Mouse (Mus musculus): ENCODE measurements around the gene Magi1. TPM values are rescaled to one million over a fixed set of nuclear protein-coding genes. Genes with fewer than 3 reads are reported as not detected.

Magi1 gene
- polyA plus RNA-seq, 1 experiment from 2014 or later: 8.3 TPM

- no peaks in the 10 kb centered on the region for H3K27me3 ChIP-seq
- no peak overlapping the region for H3K4me2 ChIP-seq
- no peak overlapping the region for H3K4me3 ChIP-seq
- WGBS: 40% methylated on average over 8 of the region's 8 CpGs
- ATAC-seq (ENCODE audit: insufficient number of reproducible peaks, low FRiP score, low TSS enrichment, low read depth): no peak
- H3K36me3 ChIP-seq: no peaks in the 10 kb centered on the region
- no peaks in the 10 kb centered on the region for H3K9me3 ChIP-seq
- H3K9ac ChIP-seq: no peak overlapping the region
- no peak overlapping the region for H3K27ac ChIP-seq
- H3K4me1 ChIP-seq: peaks cover 2% of the 10 kb centered on the region; the same call in 1 of the 2 replicates
Measured at GRCm38 (mm10) chr6:94171250-94171649, 112.5 kb downstream of the Magi1 start.

GRCm38 (mm10) chr6:94169581-94170194 is 114.0 kb downstream of the Magi1 start:
- no peaks in the 10 kb centered on the region for H3K9me3 ChIP-seq
- no peak for ATAC-seq (ENCODE audit: insufficient number of reproducible peaks, low FRiP score, low TSS enrichment, low read depth)
- H3K27ac ChIP-seq: no peak overlapping the region
- H3K27me3 ChIP-seq: no peaks in the 10 kb centered on the region
- no peaks in the 10 kb centered on the region for H3K36me3 ChIP-seq
- no peak overlapping the region for H3K4me2 ChIP-seq
- no peak overlapping the region for H3K4me3 ChIP-seq
- no peak overlapping the region for H3K9ac ChIP-seq
- 80% methylated on average over 9 of the region's 9 CpGs for WGBS
- peaks cover 8% of the 10 kb centered on the region for H3K4me1 ChIP-seq

- peaks cover 27% of the 10 kb centered on the region for H3K4me1 ChIP-seq
- peak overlapping the region; percentile 38; the same call in 1 of the 2 replicates for H3K27ac ChIP-seq
- H3K9ac ChIP-seq: no peak overlapping the region
- no peaks in the 10 kb centered on the region for H3K36me3 ChIP-seq
- no peak overlapping the region for H3K4me2 ChIP-seq
- no peak for ATAC-seq (ENCODE audit: insufficient number of reproducible peaks, low FRiP score, low TSS enrichment, low read depth)
- no peak overlapping the region for H3K4me3 ChIP-seq
- no peaks in the 10 kb centered on the region for H3K9me3 ChIP-seq
- no peaks in the 10 kb centered on the region for H3K27me3 ChIP-seq
- WGBS: 74% methylated on average over 1 of the region's 1 CpGs
Measured at GRCm38 (mm10) chr6:94165951-94166350, 117.8 kb downstream of the Magi1 start.

DNA sequence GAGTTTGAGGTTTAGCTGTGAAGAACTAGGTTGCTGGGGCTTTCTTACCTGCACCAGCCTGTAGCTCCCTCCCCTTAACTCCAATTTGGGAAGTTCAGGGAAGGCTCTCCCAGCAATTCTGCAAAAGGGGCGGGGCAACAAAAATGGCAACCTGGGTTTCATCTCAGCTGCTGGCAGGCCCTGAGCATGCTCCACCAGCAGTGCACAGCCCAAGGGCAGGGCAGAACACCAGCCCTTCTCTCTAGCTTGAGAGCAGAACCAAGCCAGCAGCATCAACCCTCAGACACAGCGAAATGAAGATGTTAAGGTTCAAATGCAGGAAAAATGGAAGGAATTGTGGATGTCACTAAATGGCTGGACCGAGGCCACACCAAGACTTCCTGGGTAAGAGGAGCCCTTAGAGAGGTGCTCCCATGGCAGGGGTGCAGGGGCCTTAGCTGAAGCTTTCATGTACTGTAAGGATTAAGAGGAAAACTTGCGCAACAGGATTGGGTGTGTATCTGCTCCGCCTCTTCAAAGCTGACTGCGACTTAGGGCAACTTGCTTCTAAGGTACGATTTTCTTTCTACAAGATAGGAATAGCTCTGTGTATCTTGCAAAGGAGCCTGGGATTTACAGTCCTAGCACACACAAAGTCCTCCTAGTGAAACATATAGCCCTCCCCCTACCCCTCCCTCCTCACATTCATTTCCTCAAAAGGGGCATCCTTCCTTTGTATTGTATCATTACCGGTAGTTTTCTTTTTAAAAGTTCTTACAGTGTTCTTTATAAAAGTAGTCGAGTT is 118.8 kb downstream of the Magi1 start:
- no peak overlapping the region for H3K4me3 ChIP-seq
- no peaks in the 10 kb centered on the region for H3K27me3 ChIP-seq
- H3K36me3 ChIP-seq: no peaks in the 10 kb centered on the region
- ATAC-seq (ENCODE audit: insufficient number of reproducible peaks, low FRiP score, low TSS enrichment, low read depth): peak; percentile 44; the same call in 1 of the 2 replicates
- WGBS: 74% methylated on average over 9 of the region's 9 CpGs
- no peak overlapping the region for H3K9ac ChIP-seq
- H3K27ac ChIP-seq: peak overlapping the region; percentile 61; the same call in 1 of the 2 replicates
- H3K9me3 ChIP-seq: no peaks in the 10 kb centered on the region
- peaks cover 27% of the 10 kb centered on the region for H3K4me1 ChIP-seq
- no peak overlapping the region for H3K4me2 ChIP-seq

DNA sequence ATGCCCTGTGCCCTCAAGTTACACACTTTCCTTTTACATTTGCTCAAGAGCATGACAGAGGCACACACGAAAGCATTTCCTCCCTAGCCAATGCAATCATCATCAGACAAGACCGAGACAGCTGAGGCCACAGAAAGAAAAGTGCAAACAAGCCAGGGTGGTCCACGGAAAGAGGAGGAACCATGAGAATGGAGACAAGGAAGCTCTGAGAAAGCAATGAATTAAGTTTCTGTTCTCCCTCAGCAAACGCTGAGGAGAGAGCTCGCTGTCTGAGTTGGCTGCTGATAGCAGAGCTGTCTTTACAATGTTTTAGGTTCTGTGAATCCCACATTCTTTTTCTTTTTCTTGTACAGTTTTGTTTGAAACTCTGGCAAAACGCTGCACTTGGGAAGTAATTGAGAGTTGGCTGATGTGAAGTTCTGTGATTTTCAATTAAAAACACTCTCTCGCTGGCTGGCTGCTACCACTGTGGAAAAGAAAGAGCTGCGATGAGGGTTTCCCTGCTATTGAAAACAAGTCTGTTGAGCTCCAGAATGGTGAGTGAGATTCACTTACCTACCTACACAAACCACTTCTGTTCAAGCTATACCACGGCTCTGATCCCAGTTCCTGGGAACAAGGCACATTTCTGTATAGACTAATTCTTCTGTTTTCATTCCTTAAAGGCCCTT is 120.3 kb downstream of the Magi1 start:
- 30% methylated on average over 9 of the region's 9 CpGs for WGBS

GRCm38 (mm10) chr6:94162918-94163317 is 120.8 kb downstream of the Magi1 start:
- WGBS: 75% methylated on average over 8 of the region's 8 CpGs
- no peaks in the 10 kb centered on the region for H3K36me3 ChIP-seq
- peaks cover 30% of the 10 kb centered on the region for H3K4me1 ChIP-seq
- 0 out of 2 replicates have a peak overlapping the region, but pooled peaks have one; percentile 2 for H3K4me2 ChIP-seq
- no peak for ATAC-seq (ENCODE audit: insufficient number of reproducible peaks, low FRiP score, low TSS enrichment, low read depth)
- no peaks in the 10 kb centered on the region for H3K9me3 ChIP-seq
- peak overlapping the region; percentile 47; the same call in 1 of the 2 replicates for H3K27ac ChIP-seq
- H3K27me3 ChIP-seq: no peaks in the 10 kb centered on the region
- H3K4me3 ChIP-seq: no peak overlapping the region
- H3K9ac ChIP-seq: no peak overlapping the region

More for the DNA sequence above, 120.3 kb downstream of the Magi1 start:
- H3K9ac ChIP-seq: no peak overlapping the region
- no peaks in the 10 kb centered on the region for H3K9me3 ChIP-seq
- H3K4me2 ChIP-seq: 0 out of 2 replicates have a peak overlapping the region, but pooled peaks have one; percentile 2
- H3K4me1 ChIP-seq: peaks cover 28% of the 10 kb centered on the region
- H3K36me3 ChIP-seq: no peaks in the 10 kb centered on the region
- no peak for ATAC-seq (ENCODE audit: insufficient number of reproducible peaks, low FRiP score, low TSS enrichment, low read depth)
- no peaks in the 10 kb centered on the region for H3K27me3 ChIP-seq
- H3K4me3 ChIP-seq: no peak overlapping the region
- peak overlapping the region; percentile 47 for H3K27ac ChIP-seq

DNA sequence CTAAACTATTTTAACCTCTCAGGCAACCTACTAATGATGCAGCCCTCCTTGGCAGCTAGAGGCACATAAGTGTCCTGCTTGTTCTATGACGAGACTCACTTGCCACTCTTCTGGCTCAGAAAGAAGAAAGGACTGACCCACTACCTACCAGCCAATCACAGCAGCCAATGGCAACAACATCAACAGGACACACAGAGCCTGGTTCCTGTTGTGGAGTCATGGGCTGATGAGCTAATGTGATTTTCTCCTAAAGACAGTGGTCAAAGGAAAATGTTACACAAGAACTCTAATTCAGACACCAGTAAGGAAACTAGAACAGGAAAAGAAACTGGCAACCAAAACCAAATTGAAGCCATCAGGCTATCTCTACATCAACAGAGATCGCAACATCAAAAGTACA is 124.5 kb downstream of the Magi1 start:
- ATAC-seq (ENCODE audit: insufficient number of reproducible peaks, low FRiP score, low TSS enrichment, low read depth): no peak
- H3K4me1 ChIP-seq: peaks cover 24% of the 10 kb centered on the region
- H3K9me3 ChIP-seq: no peaks in the 10 kb centered on the region
- no peak overlapping the region for H3K27ac ChIP-seq
- no peak overlapping the region for H3K4me3 ChIP-seq
- H3K4me2 ChIP-seq: no peak overlapping the region
- H3K9ac ChIP-seq: no peak overlapping the region
- H3K36me3 ChIP-seq: no peaks in the 10 kb centered on the region
- no peaks in the 10 kb centered on the region for H3K27me3 ChIP-seq
- WGBS: 84% methylated on average over 2 of the region's 2 CpGs

- Histone ChIP-seq H3K36me3 (no peaks in the 10 kb centered on the region), H3K4me2 (no peak overlapping the region), H3K9me3 (no peaks in the 10 kb centered on the region), H3K4me3 (no peak overlapping the region), H3K4me1 (peaks cover 15% of the 10 kb centered on the region), H3K9ac (no peak overlapping the region), H3K27me3 (no peaks in the 10 kb centered on the region), H3K27ac (no peak overlapping the region)
- ATAC-seq (ENCODE audit: insufficient number of reproducible peaks, low FRiP score, low TSS enrichment, low read depth): no peak
- WGBS: 67% methylated on average over 3 of the region's 3 CpGs
Measured at GRCm38 (mm10) chr6:94158119-94158848, 125.4 kb downstream of the Magi1 start.

- no peak for ATAC-seq (ENCODE audit: insufficient number of reproducible peaks, low FRiP score, low TSS enrichment, low read depth)
Measured at GRCm38 (mm10) chr6:94155996-94156395, 127.7 kb downstream of the Magi1 start.

GRCm38 (mm10) chr6:94154854-94155601 is 128.7 kb downstream of the Magi1 start:
- H3K36me3 ChIP-seq: no peaks in the 10 kb centered on the region
- H3K4me1 ChIP-seq: peaks cover 8% of the 10 kb centered on the region; the same call in 1 of the 2 replicates
- no peaks in the 10 kb centered on the region for H3K27me3 ChIP-seq
- no peak overlapping the region for H3K4me2 ChIP-seq
- H3K27ac ChIP-seq: no peak overlapping the region
- H3K9me3 ChIP-seq: no peaks in the 10 kb centered on the region
- WGBS: 74% methylated on average over 3 of the region's 3 CpGs
- no peak for ATAC-seq (ENCODE audit: insufficient number of reproducible peaks, low FRiP score, low TSS enrichment, low read depth)
- H3K4me3 ChIP-seq: no peak overlapping the region
- H3K9ac ChIP-seq: no peak overlapping the region

More at GRCm38 (mm10) chr6:94155996-94156395, 127.7 kb downstream of the Magi1 start:
- H3K4me2 ChIP-seq: no peak overlapping the region
- WGBS: 43% methylated on average over 4 of the region's 4 CpGs
- H3K9ac ChIP-seq: no peak overlapping the region
- no peaks in the 10 kb centered on the region for H3K36me3 ChIP-seq
- no peaks in the 10 kb centered on the region for H3K9me3 ChIP-seq
- H3K4me1 ChIP-seq: peaks cover 8% of the 10 kb centered on the region; the same call in 1 of the 2 replicates
- H3K27ac ChIP-seq: no peak overlapping the region
- H3K4me3 ChIP-seq: no peak overlapping the region
- H3K27me3 ChIP-seq: no peaks in the 10 kb centered on the region

GRCm38 (mm10) chr6:94152881-94153280 is 130.8 kb downstream of the Magi1 start:
- Histone ChIP-seq H3K4me1 (peaks cover 5% of the 10 kb centered on the region; the same call in 1 of the 2 replicates), H3K36me3 (no peaks in the 10 kb centered on the region), H3K27me3 (no peaks in the 10 kb centered on the region), H3K4me3 (no peak overlapping the region), H3K27ac (no peak overlapping the region), H3K9me3 (no peaks in the 10 kb centered on the region), H3K4me2 (no peak overlapping the region), H3K9ac (no peak overlapping the region)
- no peak for ATAC-seq (ENCODE audit: insufficient number of reproducible peaks, low FRiP score, low TSS enrichment, low read depth)
- WGBS: 58% methylated on average over 9 of the region's 9 CpGs

All from limb, embryonic 15.5 days (tissue).